Mouse (Mus musculus): ENCODE measurements around the gene Saysd1. TPM values are rescaled to one million over a fixed set of nuclear protein-coding genes. Genes with fewer than 3 reads are reported as not detected.

Gene Saysd1
- polyA plus RNA-seq, 1 experiment from 2014 or later, result 14.9 TPM

GRCm38 (mm10) chr14:20047814-20048480 is 90.4 kb downstream of the Saysd1 start:
- Histone ChIP-seq H3K9ac (ENCODE audit: low read depth, low read length) (no peak overlapping the region), H3K9me3 (ENCODE audit: control insufficient read depth, low read length) (no peaks in the 10 kb centered on the region), H3K27ac (ENCODE audit: low read depth, low read length) (no peak overlapping the region), H3K36me3 (ENCODE audit: control insufficient read depth, insufficient read depth, low read length) (no peaks in the 10 kb centered on the region), H3K4me2 (replicated peaks; ENCODE audit: low read depth, low read length) (no peak overlapping the region), H3K4me3 (ENCODE audit: low read depth, low read length) (no peak overlapping the region), H3K4me1 (replicated peaks; ENCODE audit: control insufficient read depth, insufficient read depth, low read length) (peaks cover 3% of the 10 kb centered on the region; the same call in 1 of the 2 replicates), H3K27me3 (ENCODE audit: control insufficient read depth, insufficient read depth, low read length) (no peaks in the 10 kb centered on the region)
- ATAC-seq (ENCODE audit: low FRiP score) (peak; percentile 87), DNase-seq (ENCODE audit: low spot score) (peak; percentile 41)
- 49% methylated on average over 3 of the region's 3 CpGs for WGBS

DNA sequence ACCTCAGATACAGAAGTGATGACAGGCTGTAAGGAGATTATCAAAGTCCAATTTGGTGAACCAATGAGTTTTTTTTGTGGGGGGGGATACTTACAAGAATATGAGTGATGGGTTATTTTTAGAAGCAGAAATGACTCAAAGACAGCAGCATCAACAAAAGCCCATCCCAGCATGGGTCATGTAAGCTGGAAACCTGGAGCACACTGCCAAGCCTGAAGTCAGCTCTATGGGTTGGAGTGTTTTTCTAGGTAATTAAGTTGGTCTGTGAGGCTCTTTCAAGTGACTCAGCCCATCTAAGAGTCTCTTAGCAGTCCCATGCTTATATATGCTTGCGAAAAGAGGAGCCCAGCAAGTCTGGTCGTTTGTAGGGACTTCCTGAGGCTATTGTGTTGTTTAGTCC is 91.0 kb downstream of the Saysd1 start:
- Histone ChIP-seq H3K4me1 (replicated peaks; ENCODE audit: control insufficient read depth, insufficient read depth, low read length) (peaks cover 3% of the 10 kb centered on the region; the same call in 1 of the 2 replicates), H3K36me3 (ENCODE audit: control insufficient read depth, insufficient read depth, low read length) (no peaks in the 10 kb centered on the region), H3K4me2 (replicated peaks; ENCODE audit: low read depth, low read length) (no peak overlapping the region), H3K9me3 (ENCODE audit: control insufficient read depth, low read length) (no peaks in the 10 kb centered on the region), H3K4me3 (ENCODE audit: low read depth, low read length) (no peak overlapping the region), H3K9ac (ENCODE audit: low read depth, low read length) (no peak overlapping the region), H3K27ac (ENCODE audit: low read depth, low read length) (no peak overlapping the region), H3K27me3 (ENCODE audit: control insufficient read depth, insufficient read depth, low read length) (no peaks in the 10 kb centered on the region)
- DNase-seq (ENCODE audit: low spot score), result no peak
- WGBS, result 53% methylated on average over 2 of the region's 2 CpGs
- ATAC-seq (ENCODE audit: low FRiP score), result no peak

DNA sequence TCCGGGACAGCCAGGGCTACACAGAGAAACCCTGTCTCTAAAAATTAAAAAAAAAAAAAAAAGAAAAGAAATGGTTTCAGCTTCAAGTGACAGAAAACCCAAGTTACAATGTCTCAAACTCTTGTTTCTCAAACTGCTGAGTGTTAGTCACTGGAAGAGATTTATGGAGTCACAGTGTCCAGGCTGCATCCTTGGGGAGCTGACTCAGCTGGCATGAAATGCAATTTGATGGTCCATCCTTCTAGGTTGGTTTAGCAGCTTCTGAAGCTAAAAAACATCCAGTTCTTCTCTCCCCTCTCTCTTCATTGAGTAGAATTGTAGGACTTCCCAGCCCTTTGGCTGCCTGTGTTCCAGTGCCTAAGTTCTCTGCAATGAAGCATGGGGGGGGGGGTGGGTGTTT is 94.3 kb downstream of the Saysd1 start:
- WGBS, result 92% methylated on average over 1 of the region's 1 CpGs
- no peak overlapping the region for H3K4me3 ChIP-seq (ENCODE audit: low read depth, low read length)
- peaks cover 3% of the 10 kb centered on the region; the same call in 1 of the 2 replicates for H3K4me1 ChIP-seq (replicated peaks; ENCODE audit: control insufficient read depth, insufficient read depth, low read length)
- H3K4me2 ChIP-seq (replicated peaks; ENCODE audit: low read depth, low read length), result no peak overlapping the region
- H3K27me3 ChIP-seq (ENCODE audit: control insufficient read depth, insufficient read depth, low read length), result no peaks in the 10 kb centered on the region
- DNase-seq (ENCODE audit: low spot score) (no peak), ATAC-seq (ENCODE audit: low FRiP score) (no peak)
- no peaks in the 10 kb centered on the region for H3K9me3 ChIP-seq (ENCODE audit: control insufficient read depth, low read length)
- H3K36me3 ChIP-seq (ENCODE audit: control insufficient read depth, insufficient read depth, low read length), result no peaks in the 10 kb centered on the region
- no peak overlapping the region for H3K27ac ChIP-seq (ENCODE audit: low read depth, low read length)
- H3K9ac ChIP-seq (ENCODE audit: low read depth, low read length), result no peak overlapping the region

- no peaks in the 10 kb centered on the region for H3K27me3 ChIP-seq (ENCODE audit: control insufficient read depth, insufficient read depth, low read length)
- no peak overlapping the region for H3K4me2 ChIP-seq (replicated peaks; ENCODE audit: low read depth, low read length)
- no peak overlapping the region for H3K27ac ChIP-seq (ENCODE audit: low read depth, low read length)
- H3K4me1 ChIP-seq (replicated peaks; ENCODE audit: control insufficient read depth, insufficient read depth, low read length), result no peaks in the 10 kb centered on the region
- H3K4me3 ChIP-seq (ENCODE audit: low read depth, low read length), result no peak overlapping the region
- DNase-seq (ENCODE audit: low spot score) (no peak), ATAC-seq (ENCODE audit: low FRiP score) (no peak)
- WGBS, result 70% methylated on average over 2 of the region's 2 CpGs
- H3K36me3 ChIP-seq (ENCODE audit: control insufficient read depth, insufficient read depth, low read length), result no peaks in the 10 kb centered on the region
- H3K9ac ChIP-seq (ENCODE audit: low read depth, low read length), result no peak overlapping the region
- no peaks in the 10 kb centered on the region for H3K9me3 ChIP-seq (ENCODE audit: control insufficient read depth, low read length)
These were observed 96.5 kb downstream of the Saysd1 start for GRCm38 (mm10) chr14:20041836-20042235.

GRCm38 (mm10) chr14:20040976-20041375 is 97.4 kb downstream of the Saysd1 start:
- no peak for ATAC-seq (ENCODE audit: low FRiP score)
- H3K27ac ChIP-seq (ENCODE audit: low read depth, low read length), result no peak overlapping the region
- WGBS, result 93% methylated on average over 4 of the region's 4 CpGs
- H3K4me2 ChIP-seq (replicated peaks; ENCODE audit: low read depth, low read length), result no peak overlapping the region
- H3K9me3 ChIP-seq (ENCODE audit: control insufficient read depth, low read length), result no peaks in the 10 kb centered on the region
- H3K4me3 ChIP-seq (ENCODE audit: low read depth, low read length), result no peak overlapping the region
- no peak overlapping the region for H3K9ac ChIP-seq (ENCODE audit: low read depth, low read length)
- no peaks in the 10 kb centered on the region for H3K4me1 ChIP-seq (replicated peaks; ENCODE audit: control insufficient read depth, insufficient read depth, low read length)
- H3K36me3 ChIP-seq (ENCODE audit: control insufficient read depth, insufficient read depth, low read length), result no peaks in the 10 kb centered on the region
- no peak for DNase-seq (ENCODE audit: low spot score)
- no peaks in the 10 kb centered on the region for H3K27me3 ChIP-seq (ENCODE audit: control insufficient read depth, insufficient read depth, low read length)

DNA sequence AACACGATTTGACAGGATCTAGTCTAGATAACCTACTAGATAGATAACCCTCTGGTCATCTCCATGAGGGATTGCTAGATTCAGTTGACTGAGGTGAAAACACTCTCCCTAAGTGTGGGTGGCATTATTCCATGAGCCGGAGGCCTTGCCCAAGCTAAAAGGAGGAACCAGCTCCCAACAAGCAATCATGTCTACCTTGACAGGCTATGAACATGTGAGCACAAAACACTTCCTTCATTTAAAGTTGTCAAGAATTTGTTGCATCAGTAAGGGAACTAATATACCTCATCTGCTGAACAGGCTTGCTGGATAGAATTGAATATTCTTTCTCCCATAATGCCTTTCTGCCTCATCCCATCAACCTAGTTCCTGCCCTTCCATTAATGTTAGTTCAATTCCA is 98.5 kb downstream of the Saysd1 start:
- H3K36me3 ChIP-seq (ENCODE audit: control insufficient read depth, insufficient read depth, low read length), result no peaks in the 10 kb centered on the region
- ATAC-seq (ENCODE audit: low FRiP score), result no peak
- DNase-seq (ENCODE audit: low spot score), result no peak
- no peaks in the 10 kb centered on the region for H3K4me1 ChIP-seq (replicated peaks; ENCODE audit: control insufficient read depth, insufficient read depth, low read length)
- H3K4me3 ChIP-seq (ENCODE audit: low read depth, low read length), result no peak overlapping the region
- no peak overlapping the region for H3K27ac ChIP-seq (ENCODE audit: low read depth, low read length)
- 88% methylated on average over 2 of the region's 2 CpGs for WGBS
- H3K9me3 ChIP-seq (ENCODE audit: control insufficient read depth, low read length), result no peaks in the 10 kb centered on the region
- H3K4me2 ChIP-seq (replicated peaks; ENCODE audit: low read depth, low read length), result no peak overlapping the region
- H3K9ac ChIP-seq (ENCODE audit: low read depth, low read length), result no peak overlapping the region
- H3K27me3 ChIP-seq (ENCODE audit: control insufficient read depth, insufficient read depth, low read length), result no peaks in the 10 kb centered on the region

GRCm38 (mm10) chr14:20032738-20033116 is 105.6 kb downstream of the Saysd1 start:
- H3K4me1 ChIP-seq (replicated peaks; ENCODE audit: control insufficient read depth, insufficient read depth, low read length), result no peaks in the 10 kb centered on the region
- no peak overlapping the region for H3K4me3 ChIP-seq (ENCODE audit: low read depth, low read length)
- no peak overlapping the region for H3K4me2 ChIP-seq (replicated peaks; ENCODE audit: low read depth, low read length)
- H3K9me3 ChIP-seq (ENCODE audit: control insufficient read depth, low read length), result no peaks in the 10 kb centered on the region
- H3K36me3 ChIP-seq (ENCODE audit: control insufficient read depth, insufficient read depth, low read length), result no peaks in the 10 kb centered on the region
- H3K27me3 ChIP-seq (ENCODE audit: control insufficient read depth, insufficient read depth, low read length), result no peaks in the 10 kb centered on the region
- DNase-seq (ENCODE audit: low spot score) (no peak), ATAC-seq (ENCODE audit: low FRiP score) (no peak)
- 58% methylated on average over 1 of the region's 3 CpGs for WGBS
- no peak overlapping the region for H3K27ac ChIP-seq (ENCODE audit: low read depth, low read length)
- no peak overlapping the region for H3K9ac ChIP-seq (ENCODE audit: low read depth, low read length)

GRCm38 (mm10) chr14:20032016-20032737 is 106.2 kb downstream of the Saysd1 start:
- H3K4me3 ChIP-seq (ENCODE audit: low read depth, low read length), result no peak overlapping the region
- ATAC-seq (ENCODE audit: low FRiP score) (no peak), DNase-seq (ENCODE audit: low spot score) (no peak)
- no peaks in the 10 kb centered on the region for H3K36me3 ChIP-seq (ENCODE audit: control insufficient read depth, insufficient read depth, low read length)
- H3K9ac ChIP-seq (ENCODE audit: low read depth, low read length), result no peak overlapping the region
- no peak overlapping the region for H3K27ac ChIP-seq (ENCODE audit: low read depth, low read length)
- no peak overlapping the region for H3K4me2 ChIP-seq (replicated peaks; ENCODE audit: low read depth, low read length)
- WGBS, result 83% methylated on average over 19 of the region's 19 CpGs
- no peaks in the 10 kb centered on the region for H3K9me3 ChIP-seq (ENCODE audit: control insufficient read depth, low read length)
- no peaks in the 10 kb centered on the region for H3K4me1 ChIP-seq (replicated peaks; ENCODE audit: control insufficient read depth, insufficient read depth, low read length)
- H3K27me3 ChIP-seq (ENCODE audit: control insufficient read depth, insufficient read depth, low read length), result no peaks in the 10 kb centered on the region

DNA sequence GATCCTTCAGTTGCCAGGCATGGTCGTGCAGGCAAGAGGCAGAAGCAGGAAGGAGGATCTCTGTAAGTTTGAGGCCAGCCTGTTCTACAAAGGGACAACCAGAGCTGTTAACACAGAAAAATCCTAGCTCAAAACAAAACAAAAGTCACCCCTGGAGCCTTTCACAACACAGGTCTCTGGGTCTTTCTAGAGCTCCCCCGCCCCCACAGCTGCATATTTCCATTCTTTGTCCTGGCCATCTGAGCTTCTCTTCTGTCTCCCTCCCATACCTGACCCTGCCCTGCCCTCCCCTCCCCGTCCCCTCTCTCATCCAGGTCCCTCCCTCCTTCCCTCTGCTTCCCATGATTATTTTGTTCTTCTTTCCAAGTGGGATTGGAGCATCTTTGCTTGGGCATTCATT is 108.7 kb downstream of the Saysd1 start:
- Histone ChIP-seq H3K27me3 (ENCODE audit: control insufficient read depth, insufficient read depth, low read length) (no peaks in the 10 kb centered on the region), H3K4me2 (replicated peaks; ENCODE audit: low read depth, low read length) (no peak overlapping the region), H3K36me3 (ENCODE audit: control insufficient read depth, insufficient read depth, low read length) (no peaks in the 10 kb centered on the region), H3K27ac (ENCODE audit: low read depth, low read length) (no peak overlapping the region), H3K4me1 (replicated peaks; ENCODE audit: control insufficient read depth, insufficient read depth, low read length) (no peaks in the 10 kb centered on the region), H3K9ac (ENCODE audit: low read depth, low read length) (no peak overlapping the region), H3K9me3 (ENCODE audit: control insufficient read depth, low read length) (no peaks in the 10 kb centered on the region), H3K4me3 (ENCODE audit: low read depth, low read length) (no peak overlapping the region)
- 28% methylated on average over 3 of the region's 3 CpGs for WGBS
- DNase-seq (ENCODE audit: low spot score), result no peak
- no peak for ATAC-seq (ENCODE audit: low FRiP score)

Data from hindbrain, embryonic 11.5 days (tissue).